Mouse (Mus musculus): ENCODE results near the gene Rrp8.

The Rrp8 gene

DNA sequence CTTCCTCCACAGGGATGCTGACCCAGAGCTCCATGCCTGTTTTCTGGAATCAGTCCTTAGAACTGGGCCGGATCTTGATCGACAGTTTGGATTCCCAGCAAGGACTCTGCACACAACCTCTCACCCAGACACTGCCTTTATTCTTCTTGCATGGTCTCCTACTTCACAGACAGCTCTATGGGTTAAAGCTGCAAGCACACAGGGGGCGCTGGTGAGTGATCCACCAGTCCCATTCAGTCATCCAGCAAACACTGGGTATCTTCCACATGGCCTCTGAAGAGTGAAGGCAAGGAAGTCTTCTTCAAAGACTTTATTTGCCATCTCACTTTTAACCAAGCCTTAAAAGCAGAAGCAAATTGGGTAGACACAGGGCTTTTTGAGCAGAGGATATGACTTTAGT is 21.8 kb downstream of the Rrp8 start:
- in situ Hi-C loops (cut with MboI, MseI), result loop anchor here (10.0 to 25.0 kb wide), 2 partner anchors 379 to 397 kb away; no protein-coding TSS in a partner anchor

DNA sequence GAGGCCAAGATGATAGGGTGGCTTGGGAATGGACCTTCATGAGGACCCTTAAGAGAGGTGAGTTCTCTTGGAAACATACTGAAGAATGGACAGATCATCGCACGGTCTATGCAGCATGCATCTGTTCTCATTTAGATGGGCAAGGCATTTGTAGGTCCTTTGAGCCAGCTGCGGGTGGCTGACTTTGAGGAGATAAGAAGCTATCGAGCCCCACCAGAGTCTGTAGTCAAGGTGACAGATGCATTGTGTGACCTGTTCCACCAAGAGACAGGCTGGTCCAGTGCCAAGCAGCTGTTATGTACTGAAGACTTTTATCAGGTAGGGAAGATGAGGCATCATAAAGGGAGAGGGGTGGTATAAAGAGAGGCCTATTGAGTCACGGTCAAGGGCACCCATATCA is 28.5 kb downstream of the Rrp8 start:
- in situ Hi-C loops (cut with MboI, MseI), result loop anchor here (10.0 to 25.0 kb wide), 2 partner anchors 404 to 1706 kb away; no protein-coding TSS in a partner anchor

DNA sequence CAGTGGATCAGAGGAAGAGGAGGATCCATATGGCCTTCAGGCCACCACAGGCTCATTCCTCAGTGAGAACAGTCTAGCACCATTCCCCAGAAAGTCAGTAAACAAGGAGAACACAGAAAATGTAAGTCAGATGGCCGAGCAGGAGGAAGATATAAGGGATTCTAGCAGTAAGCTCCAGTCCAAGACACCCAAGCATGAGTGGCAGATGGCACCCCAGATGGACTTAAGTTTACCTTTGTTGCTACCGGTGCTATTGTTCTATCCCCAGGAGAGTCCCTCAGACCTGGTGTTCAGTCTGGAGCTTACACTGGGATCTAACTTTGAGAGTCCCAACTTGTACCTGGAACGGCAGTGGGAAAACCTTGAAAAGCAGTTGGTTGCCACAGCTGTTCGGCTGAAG is 33.4 kb downstream of the Rrp8 start:
- in situ Hi-C loops (cut with MboI, MseI), result loop anchor here (10.0 to 25.0 kb wide), 2 partner anchors 408 to 1711 kb away; no protein-coding TSS in a partner anchor

DNA sequence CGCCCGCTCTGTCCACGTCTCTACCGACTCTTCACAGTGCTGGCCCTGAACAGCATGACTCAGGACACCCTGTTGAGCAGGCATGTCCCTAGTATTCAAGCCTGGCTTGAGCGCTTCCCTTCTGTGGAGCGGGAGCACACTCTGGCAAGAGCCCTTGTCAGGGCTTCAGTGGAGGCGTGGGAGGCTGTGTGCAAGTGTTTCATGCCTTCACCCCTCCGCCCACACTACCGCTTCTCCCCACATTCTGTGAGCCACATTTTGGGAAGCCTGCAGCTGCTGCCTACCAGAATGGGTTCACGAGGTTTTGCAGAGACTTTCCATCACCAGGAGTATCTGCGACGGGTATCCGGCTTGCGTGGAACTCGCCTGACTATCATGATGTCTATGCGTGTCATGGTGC is 34.0 kb downstream of the Rrp8 start:
- in situ Hi-C loops (cut with MboI, MseI), result loop anchor here (10.0 to 25.0 kb wide), 2 partner anchors 409 to 1712 kb away; no protein-coding TSS in a partner anchor

DNA sequence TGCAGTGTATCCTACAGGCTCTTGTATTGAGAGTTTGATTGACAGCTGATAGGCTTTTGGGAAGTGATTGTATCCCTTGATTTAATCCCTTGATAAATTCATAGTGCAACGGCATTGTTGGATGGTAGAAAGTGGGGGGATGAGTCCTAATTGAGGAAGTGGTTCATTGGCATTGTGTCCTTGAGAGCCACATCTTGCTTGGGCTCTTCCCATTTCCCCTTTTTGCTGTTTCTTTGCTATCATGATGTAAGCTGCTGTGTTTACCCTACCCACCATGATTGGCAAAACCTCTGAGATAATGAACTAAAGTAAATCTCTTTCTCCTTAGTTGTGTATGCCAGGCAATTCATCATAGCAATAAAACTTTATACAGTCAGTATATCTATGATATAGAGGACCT is 46.3 kb downstream of the Rrp8 start:
- in situ Hi-C loops (cut with MboI, MseI), result no loop called here

DNA sequence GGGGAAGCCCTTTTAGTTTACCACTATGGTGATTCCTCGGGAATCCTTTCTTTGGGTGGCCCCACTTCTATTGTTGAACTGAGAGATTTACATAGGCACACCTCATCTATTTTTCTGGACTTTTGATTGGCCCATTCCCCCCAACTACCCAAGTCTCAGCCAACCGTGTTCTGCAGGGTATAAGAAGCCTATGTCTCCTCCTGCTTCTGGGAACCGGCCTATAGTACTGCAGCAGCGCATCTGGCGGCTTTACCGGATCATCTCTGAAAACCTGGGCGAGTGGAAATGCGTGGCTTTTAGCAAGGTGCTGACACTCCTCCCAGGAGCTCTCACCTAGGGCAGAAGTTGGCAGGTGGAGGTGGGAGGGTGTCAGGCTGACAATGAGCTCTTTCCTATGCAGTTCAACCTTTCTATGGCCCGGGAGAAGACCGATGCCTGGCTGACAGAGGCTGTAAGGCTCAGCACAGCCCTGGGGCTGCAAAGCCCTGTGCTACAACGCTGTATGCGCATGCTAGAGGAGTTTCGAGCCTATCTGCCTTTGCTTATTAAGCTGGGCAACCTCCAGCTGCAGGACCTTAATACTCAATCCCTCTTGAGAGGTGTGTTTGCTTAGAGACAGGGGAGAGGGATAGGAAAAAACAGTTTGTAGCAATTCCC is 51.5 kb downstream of the Rrp8 start:
- in situ Hi-C loops (cut with MboI, MseI), result no loop called here
